Mouse (Mus musculus) frontal cortex, postnatal 10 days (tissue): ENCODE data around the gene Ncam1.

ENCODE experiments used
- DNase-seq, 2 experiments: peaks; one replicate each; pipeline ENCODE4 v3.0.0; 2022; ENCODE audit warnings: low spot score in 2 of 2, mixed read lengths in 1 of 2

Gene Ncam1

DNA sequence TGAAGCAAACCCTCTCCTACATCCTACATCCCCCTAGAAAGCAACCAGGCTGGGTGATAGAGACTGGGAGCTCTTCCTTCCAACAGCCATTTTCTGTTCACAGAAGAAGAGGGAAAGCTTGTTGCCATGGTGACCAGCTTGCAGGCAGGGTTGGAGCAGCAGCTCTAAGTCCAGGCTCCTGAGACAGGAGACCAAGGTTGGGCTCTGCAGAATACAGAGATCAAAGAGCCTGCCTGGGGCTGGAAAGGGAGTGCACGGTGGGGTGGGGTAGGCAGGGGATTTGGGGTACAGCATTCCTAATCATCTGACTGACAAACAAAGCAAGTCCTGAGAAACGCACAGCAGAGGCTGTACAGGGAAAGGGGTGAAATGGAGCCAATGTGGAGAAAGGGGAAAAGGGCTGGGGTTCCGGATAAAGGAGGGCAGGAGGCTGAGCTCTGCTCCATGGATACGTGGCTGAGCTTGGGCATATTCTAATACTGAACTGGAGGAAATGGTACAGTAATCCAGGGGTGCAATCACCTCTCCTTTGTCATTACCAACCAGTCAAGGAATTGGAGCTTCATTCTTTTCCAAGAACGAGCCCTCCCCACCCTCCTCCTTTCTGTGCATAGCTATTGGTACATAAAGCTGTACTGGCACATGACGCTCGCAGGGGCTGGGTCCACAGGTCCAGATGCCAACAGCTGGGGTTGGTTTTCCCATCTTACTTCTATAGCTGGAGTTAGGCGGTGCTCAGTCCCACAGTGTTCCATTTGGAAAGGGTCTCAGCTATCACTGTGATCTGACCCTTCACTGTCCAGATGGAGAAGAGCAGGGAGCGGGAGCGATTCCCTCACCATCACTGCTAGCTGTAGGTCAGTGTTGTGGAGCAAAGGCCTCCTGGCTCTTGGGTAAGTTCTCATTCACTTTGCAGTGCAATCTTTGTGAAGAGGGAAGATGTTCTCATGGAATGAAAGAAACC lies 227.7 kb downstream of the Ncam1 start:
- DNase-seq = peak; percentile 56 to 64

DNA sequence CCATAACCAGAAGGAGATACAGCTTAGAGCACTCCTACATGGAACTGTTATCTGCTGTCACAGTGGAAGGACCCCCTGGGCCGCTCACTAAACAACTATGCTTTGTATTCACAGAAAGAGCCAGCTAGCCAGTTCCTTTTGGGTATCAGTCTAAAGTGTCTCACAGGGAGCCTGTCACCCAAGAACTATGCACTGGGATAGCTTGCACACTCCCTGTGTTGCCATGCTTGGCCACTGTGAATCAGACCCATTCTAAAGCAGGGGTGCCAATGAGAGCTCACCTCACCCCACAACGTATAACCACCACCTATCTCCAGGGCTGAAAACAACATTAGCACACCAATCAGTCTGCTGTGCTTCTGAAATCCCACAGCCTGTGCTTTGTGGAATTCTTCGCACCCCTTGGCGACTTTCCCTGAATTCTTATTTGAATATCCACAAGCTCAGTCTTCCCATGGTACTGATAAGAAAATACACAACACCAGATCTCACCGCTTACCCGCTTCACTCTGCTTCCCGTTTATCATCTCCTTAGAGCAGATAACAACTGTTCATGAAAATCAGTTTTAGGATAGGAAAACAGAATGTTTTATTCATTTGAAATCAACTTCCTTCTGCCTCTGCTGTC lies 228.6 kb downstream of the Ncam1 start:
- DNase-seq = no peak

DNA sequence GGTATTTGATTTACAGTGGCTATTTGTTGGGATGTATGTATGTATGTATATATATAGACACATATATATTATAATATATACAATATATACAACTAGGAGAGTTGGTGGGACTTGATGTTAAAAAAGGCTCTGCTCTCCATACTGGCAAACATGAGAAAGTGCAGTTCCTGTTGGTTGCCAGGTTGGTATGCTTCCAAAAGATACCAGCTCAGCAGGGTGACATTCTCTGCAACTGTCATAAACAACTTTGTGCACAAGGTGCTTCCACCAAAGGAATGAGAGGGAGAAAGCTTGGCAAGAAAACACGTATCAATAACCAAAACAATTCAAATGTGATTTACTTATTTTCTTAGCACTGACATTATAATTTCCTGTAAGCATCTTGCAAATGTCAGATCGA lies 232.9 kb downstream of the Ncam1 start:
- DNase-seq = no peak

DNA sequence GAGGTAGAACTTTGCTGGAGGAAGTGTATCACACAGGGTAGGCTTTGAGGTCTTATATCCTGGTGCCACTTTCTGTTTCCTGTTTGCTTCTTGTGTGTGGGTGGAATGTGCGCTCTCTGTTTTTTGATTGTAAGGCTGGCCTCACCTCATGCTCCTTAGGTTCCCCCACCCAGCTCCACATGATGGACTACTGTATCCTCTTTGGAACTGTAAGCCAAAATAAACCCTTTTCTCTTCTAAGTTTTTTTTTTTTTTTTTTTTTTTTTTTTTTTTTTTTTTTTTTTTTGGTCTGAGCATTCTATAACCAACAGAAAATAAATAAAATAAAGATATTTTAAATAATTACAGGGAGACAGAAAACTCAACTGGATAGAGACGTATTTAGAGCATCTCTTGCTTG lies 239.8 kb downstream of the Ncam1 start:
- DNase-seq = no peak

DNA sequence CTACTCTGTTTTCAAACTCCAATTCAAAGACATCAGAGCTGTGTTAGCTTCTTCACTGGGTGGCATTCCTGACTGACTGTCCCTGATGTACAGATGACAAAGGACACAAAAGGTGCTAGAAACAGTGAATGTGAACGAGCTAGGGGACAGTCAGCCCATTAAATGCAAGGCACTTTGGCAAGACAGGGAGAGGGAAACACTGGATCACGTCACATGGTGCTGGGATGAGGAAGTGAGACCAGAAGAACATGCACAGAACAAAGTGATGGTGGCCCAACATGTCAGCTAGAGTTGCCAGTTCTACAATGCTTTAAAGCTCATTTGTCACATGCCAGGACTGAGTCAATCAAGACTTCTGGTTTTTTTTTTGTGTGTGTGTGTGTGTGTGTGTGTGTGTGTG lies 247.4 kb downstream of the Ncam1 start:
- DNase-seq = no peak

DNA sequence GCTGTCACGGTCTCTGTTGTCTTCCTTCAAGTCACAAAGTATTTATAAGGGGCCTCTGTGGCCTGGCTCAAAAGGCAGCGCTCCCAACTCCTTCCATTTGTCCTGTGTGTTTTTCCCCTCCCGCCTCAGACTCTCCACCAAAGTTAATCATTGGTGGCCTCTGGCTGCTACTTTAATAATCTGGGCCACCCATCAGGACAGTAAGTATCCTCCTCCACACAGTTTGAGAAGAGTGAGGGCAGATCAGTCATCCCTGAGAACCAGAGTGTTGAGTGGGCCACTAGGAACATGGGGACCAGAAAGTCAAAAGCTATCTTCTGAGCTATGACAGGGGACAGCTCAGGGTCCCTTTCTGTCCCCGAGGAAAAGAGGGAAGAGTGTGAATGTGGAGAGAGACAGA lies 256.1 kb downstream of the Ncam1 start:
- no peak for DNase-seq

DNA sequence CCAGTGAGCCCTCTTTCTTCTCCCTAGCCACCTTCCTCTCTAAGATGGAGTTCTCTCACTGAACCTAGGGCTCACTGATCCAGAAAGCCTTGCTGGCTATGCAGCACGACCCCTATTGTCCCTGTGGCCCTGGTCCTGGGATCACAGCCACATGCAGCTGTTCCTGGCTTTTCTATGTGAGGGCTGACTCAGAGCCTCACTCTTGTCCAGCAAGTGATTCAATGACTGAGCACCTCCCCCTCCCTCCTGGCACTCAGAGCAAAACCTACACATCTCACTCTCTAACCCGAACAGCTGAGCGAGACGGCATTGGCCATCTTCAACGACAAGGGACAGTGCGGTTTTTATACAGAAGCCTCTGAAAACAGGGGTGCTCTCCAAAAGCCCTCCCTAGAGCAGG lies 260.9 kb downstream of the Ncam1 start:
- no peak for DNase-seq

DNA sequence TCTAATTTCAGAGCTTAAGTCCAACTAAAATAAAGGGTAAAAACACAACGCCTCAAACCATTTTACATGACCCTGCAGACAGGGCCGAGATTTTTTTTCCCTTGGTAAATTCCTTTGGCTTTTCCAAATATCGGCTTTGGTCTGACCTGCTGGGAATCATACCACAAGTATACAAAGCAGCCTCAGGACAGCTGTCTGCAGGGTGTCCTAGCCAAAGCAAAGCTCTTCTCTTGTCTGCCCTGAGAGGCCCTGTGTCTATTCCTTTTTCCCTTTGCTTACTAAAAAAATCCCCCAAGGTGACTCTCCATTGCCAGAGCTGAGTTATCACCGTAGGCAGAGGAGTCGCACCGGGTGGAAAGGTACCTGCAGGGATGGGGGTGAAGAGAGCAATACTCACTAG lies 262.1 kb downstream of the Ncam1 start:
- DNase-seq = no peak

DNA sequence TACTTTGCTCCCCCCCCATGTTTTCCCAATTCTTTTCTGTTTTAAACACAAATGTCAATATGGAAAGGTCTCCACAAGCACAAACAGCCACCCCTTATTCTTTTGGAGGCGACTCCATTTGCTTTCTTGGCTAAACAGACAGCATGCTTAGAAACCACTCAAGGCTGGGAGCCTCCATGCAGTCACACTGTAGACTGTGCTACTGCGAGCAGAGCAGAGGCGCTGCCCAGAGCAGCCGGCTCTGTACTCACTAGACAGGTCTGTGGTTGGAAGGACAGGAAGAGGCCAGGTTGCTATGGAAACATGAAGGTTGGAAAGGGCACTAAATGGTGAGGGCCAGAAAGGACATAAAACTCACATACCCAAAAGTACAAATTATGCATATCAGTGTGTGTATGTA lies 263.8 kb downstream of the Ncam1 start:
- DNase-seq = no peak

DNA sequence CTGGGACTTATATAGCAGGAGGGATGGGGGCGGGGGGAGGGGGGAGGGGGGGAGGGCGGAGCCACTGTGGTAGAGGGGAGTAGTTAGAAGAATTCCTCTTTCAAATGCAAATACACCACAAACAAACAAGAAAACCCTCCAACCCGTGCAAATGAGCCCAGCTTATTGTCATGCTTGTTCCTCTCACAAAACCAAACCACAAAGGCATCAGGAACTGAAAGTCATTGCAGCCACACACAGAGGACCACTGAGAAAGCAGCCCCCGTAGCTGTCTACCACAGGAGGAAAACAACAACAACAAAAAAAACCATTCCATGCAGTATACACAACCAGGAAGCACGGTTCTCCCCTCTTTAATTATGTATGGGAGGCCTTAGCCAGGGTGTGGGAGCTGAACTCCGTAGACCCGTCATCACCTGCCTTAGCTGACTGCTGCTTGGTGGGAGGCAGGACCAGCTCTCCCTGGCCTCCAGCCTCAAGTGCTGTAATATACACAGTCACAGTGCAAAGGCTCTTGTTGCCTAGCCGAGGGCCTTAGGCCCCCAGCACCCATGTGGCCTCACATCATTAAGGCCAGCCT lies 264.7 kb downstream of the Ncam1 start:
- no peak for DNase-seq

DNA sequence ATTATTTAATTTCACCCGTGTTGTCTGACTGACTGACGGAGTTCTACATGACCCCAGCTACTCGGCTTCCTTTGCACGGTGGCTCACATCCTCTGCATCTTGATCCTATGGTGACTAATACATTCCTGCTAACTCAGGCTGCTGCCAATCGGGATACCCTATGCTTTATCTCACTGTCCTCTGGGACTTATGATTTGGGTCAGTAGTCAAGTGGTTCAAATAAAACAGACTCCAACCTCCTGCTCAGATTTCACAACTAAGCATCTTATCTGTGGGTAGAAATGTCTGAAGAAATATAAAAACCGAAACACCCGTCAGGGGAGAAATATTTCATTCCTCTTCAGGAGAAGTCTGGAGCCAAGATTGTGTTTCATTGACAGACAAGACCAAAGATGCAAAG lies 265.3 kb downstream of the Ncam1 start:
- no peak for DNase-seq

DNA sequence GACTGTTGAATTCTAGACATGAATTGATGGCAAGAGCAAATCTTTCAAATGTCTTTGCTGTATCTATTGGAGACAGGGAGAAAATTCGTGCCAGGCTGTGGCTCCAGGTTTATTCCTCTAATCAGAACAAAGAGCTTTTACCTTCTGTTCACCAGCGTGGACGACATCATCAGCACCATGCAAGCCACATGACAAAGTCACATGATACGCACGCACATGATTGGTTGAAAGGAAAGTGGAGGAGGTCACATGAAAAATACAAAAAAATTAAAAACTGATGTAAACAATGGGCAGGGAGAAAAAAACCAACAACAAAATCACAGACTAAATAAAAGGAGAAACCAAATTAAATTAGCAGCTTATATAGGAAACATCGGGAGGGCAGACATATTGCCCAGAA lies 266.9 kb downstream of the Ncam1 start:
- DNase-seq = no peak

DNA sequence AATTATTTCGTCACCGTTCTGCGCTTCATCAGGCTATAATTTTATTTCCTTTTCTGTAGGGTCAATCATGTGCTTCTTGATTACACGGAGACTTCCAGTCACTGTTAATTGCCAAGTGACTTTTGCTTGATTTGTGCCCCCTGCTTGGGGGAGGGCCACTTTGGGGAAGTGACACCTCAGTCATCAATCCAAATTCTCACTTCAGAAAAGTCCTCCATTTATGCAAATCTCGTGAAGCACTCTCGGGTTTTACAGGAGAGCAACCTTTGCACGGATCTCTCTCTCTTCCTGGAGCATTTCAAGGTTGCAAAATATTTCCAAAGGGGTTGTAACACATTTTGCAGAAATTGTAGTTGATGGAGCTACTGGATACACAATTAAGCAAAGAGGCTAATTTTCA lies 267.5 kb downstream of the Ncam1 start:
- no peak for DNase-seq

DNA sequence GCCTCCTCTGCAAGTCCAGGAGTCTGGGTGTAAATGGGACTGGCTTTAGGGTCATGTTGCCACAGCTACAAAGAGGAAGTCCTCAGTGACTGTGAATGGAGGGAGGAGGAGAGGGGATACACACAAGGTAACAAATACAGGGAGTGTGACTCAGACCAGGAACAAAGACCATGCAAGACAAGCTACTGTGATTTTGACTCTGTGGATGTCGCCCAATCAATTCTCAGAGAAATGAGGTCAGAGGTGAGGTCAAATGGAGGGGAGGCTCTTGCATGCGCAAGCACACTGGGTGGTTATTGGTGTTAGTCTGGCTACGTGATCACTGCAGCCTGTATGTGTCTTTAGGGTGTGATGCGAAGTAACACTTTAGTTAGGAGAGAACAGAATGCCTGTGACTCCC lies 268.0 kb downstream of the Ncam1 start:
- no peak for DNase-seq

DNA sequence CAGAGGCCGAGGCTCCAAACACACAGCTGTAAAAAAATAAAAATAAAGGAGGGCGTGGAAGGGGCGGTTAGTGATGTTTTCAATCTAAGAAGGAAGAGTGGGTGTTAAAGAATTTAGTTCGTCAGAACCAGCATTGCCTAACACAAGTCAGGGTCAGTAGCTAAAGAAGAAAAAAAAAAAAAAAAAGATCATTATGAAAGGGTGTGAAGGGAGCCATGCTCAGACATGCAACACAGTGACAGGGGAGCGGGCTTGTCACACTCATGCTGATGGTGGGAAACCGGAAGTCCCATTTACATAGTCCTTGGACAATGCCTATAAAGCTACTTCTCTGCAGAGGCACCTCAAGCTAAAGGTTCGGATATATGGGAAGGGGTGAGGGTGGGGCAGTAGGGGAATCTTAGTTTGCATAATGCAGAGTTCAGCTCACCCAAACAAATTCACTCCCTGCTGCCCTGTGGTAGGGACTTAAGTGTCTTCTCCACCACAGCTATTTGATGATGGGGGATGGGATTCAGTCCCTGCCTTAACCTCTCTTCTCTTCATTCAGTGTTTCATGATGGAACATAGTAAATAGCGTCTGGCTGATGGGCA lies 269.3 kb downstream of the Ncam1 start:
- no peak for DNase-seq

DNA sequence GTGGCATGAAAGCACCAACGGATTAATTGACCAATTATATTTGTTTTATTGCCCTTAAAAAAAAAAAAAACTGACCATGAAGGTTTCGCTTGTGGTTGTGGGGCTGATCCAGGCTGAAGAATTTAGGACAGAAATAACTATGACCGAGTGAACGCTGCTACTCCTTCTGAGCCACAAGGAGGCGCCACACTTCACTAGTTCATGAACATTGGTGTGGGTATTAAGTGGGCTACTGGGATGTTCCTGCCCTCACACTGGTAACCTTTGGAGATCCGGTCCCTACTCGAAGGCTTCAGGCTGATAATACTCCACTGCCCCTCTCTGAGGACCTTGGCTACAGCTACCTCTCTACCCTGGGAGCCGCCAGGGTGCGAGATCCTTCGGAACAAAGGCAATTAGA lies 269.8 kb downstream of the Ncam1 start:
- peak in 1 of 2 experiments; percentile 39 for DNase-seq

DNA sequence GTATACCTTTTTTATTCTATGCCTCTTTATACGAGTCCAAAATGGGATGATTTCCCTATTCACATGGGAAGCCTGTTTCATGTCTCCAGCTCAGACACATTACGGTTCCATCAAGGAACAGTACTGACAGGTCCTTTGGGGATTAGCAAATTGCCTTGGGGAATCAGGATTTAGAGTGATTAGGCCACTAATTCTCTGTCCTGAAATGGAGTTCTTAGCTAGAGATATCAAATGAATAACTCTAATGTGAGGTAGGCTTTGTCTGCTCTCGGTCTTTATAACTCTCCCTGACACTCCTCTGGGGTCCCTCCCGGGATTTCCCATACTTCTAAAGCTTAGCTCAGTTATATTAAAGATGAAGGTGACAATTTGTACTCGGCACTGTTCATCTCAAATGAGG lies 270.7 kb downstream of the Ncam1 start:
- DNase-seq = no peak

DNA sequence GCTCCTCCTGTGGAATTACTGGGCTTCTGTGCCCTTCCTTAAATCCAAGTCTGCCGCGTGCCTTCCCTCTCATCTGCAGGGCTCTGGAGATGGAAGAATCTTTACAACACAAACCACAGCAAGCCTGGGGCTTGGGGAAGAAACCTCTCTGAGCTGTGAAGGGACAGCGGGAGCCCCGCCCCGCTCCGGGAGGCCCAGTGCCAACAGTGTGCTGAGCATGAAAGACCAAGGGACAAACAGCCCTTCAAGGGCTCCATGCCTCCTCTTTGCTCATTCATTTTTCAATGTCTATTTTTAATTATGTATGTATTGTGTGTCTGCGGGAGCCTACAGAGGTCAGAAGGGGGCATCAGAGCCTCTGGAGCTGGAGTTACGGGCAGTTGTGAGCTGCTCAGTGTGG lies 271.4 kb downstream of the Ncam1 start:
- no peak for DNase-seq

DNA sequence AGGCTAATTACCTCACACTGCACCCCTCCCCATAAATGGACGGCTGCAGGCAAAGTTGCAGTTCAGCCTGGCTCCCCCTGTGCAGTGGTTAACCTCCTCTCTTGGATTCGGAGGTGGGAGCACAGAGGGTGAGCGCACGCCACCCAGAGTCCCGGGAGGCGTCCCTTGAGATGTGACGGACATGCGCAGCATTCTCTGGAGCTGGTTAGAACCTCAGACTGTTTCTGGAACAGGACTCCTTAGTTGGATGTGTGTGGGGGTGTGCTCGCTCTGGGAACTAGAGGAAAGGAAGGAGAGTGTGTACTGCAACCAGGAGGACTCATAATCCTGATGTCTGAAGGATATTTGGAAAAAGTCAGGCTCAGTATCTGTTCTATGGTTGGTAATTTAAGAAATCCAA lies 274.0 kb downstream of the Ncam1 start:
- no peak for DNase-seq

DNA sequence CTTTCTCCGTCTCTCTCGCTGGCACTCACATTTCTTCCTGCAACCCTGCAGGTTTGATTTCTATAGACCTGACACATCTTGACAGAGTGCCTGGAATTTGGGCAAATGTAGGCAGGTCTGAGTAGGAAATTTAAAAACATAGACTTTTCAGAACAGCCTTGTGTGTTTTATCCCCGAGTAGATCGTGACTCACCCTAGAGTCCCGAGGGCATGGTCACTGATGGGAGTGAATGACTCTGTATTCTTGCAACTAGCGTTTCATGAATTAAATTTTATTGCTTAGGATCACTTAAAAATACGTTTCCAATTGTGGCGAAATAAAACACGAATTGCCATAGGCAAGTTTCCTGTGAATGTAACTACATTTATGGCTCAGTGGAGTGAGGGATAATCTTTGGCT lies 274.8 kb downstream of the Ncam1 start:
- no peak for DNase-seq

DNA sequence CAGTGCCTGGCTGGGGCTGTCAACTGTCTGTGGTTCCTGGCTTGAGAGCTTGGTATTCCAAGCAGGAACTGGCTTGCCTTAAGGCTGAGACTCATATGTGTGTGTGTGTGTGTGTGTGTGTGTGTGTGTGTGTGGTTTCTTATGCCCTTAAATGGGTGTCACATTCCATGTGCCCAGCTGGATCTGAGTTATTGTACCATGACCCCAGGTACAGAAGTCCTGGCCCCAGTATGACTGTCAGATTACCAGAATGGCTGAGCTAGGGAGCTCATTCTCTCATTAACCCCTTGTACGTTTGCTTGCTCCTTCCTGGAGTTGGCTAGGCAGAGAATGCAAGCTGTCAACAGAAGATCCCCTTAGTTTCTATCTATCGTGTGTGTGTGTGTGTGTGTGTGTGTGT lies 284.4 kb downstream of the Ncam1 start:
- no peak for DNase-seq

DNA sequence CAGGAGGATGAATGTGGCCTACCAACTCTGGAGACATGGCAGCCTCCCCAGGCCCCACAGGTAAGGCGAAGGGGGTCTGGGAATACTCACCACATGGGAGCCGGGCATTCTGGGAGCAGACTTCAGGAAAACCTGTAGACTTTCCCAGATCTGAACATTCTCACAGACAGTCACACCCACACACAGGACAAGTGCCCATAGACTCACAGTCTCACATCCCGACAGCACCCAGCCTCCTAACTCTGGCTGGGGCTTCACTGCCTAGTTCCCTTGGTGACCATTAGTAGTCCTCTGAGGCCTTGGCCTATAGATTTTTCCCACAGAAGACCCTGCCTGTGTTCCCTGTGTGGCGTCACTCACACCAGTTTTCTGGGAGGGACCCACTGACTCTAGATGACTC lies 288.1 kb downstream of the Ncam1 start:
- DNase-seq = no peak

DNA sequence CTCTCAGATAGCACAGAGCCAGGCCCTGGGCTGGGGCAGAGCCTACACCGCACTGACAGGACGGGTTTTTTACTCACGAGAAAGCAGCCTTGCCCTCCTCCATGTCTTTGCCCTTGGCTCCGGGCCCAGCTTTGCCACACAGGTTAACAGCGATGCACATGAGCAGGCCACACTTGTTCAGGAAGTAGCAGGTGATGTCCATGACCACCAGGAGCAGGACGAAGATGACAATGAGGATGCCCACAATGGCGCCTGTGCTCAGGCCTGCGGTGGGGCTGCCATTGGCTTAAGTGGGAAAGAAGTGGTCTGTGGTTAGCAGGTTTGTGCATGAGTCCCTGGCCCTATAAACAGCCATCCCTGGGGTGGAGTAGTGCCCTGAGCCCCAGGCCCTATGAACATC lies 289.1 kb downstream of the Ncam1 start:
- no peak for DNase-seq
